Mouse (Mus musculus) T-helper 1 cell (primary cell): Measurements from ENCODE around the gene Supt5.

Source experiments
- in situ Hi-C: fragments of 300-600 bp; cut with MboI, MseI; formaldehyde crosslinking; loops from one replicate; pipeline ENCODE4 v1.15.1; 2025; ENCODE audit warnings: high pct_unique_total_duplicates

Supt5 gene

GRCm38 (mm10) chr7:28350155-28350883 is 11.8 kb upstream of the Supt5 start, which contains the start of gene Rps16:
Gene Rps16 (plus strand): TSS chr7:28350652.
- in situ Hi-C loops: no loop called here

GRCm38 (mm10) chr7:28348601-28349000 is 10.1 kb upstream of the Supt5 start:
- in situ Hi-C loops: no loop called here

GRCm38 (mm10) chr7:28347746-28348145 is 9.2 kb upstream of the Supt5 start:
- in situ Hi-C loops: no loop called here

- in situ Hi-C loops: no loop called here
Measured at GRCm38 (mm10) chr7:28344637-28345036, 6.1 kb upstream of the Supt5 start.

GRCm38 (mm10) chr7:28341381-28341780 is 2.8 kb upstream of the Supt5 start:
- in situ Hi-C loops: no loop called here

GRCm38 (mm10) chr7:28339213-28339917 is 819 bp upstream of the Supt5 start:
- in situ Hi-C loops: no loop called here

GRCm38 (mm10) chr7:28335471-28335870 is 3.1 kb downstream of the Supt5 start:
- in situ Hi-C loops: no loop called here

- in situ Hi-C loops: no loop called here
Measured at GRCm38 (mm10) chr7:28334534-28334933, 4.0 kb downstream of the Supt5 start.

- in situ Hi-C loops: no loop called here
Measured at GRCm38 (mm10) chr7:28328260-28328659, 10.3 kb downstream of the Supt5 start.

- in situ Hi-C loops: no loop called here
Measured at GRCm38 (mm10) chr7:28326457-28326856, 12.1 kb downstream of the Supt5 start.

GRCm38 (mm10) chr7:28325293-28325692 is 13.3 kb downstream of the Supt5 start:
- in situ Hi-C loops: no loop called here

GRCm38 (mm10) chr7:28321974-28322720 is 16.4 kb downstream of the Supt5 start:
- in situ Hi-C loops: no loop called here

- in situ Hi-C loops: no loop called here
Measured at GRCm38 (mm10) chr7:28318714-28319113, 19.8 kb downstream of the Supt5 start.

GRCm38 (mm10) chr7:28318036-28318435 is 20.5 kb downstream of the Supt5 start:
- in situ Hi-C loops: no loop called here

GRCm38 (mm10) chr7:28311926-28312543 is 26.5 kb downstream of the Supt5 start, which contains the start of gene Timm50:
Gene Timm50 (minus strand): TSS chr7:28312072.
- in situ Hi-C loops: no loop called here

- in situ Hi-C loops: no loop called here
Measured at GRCm38 (mm10) chr7:28311151-28311925, 27.2 kb downstream of the Supt5 start.

GRCm38 (mm10) chr7:28309737-28310136 is 28.8 kb downstream of the Supt5 start:
- in situ Hi-C loops: no loop called here

GRCm38 (mm10) chr7:28306216-28306615 is 32.3 kb downstream of the Supt5 start:
- in situ Hi-C loops: no loop called here

- in situ Hi-C loops: no loop called here
Measured at GRCm38 (mm10) chr7:28305641-28306040, 32.9 kb downstream of the Supt5 start.

- in situ Hi-C loops: no loop called here
Measured at GRCm38 (mm10) chr7:28301616-28302433, 36.7 kb downstream of the Supt5 start, which contains the start of gene Dll3. Gene Dll3 (minus strand): TSS chr7:28302238.
